Mouse (Mus musculus) forebrain, postnatal 0 days (tissue): Measurements from ENCODE around the gene Foxred1. TPM values are rescaled to one million over a fixed set of nuclear protein-coding genes. Genes with fewer than 3 reads are reported as not detected.

Experiments used
- ATAC-seq: fragments of 200-750 bp; cut with Nextera tagmentation; 2 replicates; pipeline ENCODE4 v1.8.0; 2017; ENCODE audit warnings: mild to moderate bottlenecking, moderate library complexity
- DNase-seq: peaks from one replicate; pipeline ENCODE4 v3.0.0-alpha.2; 2015
- H3K27ac ChIP-seq: fragments of 300-500 bp; sonication (generic); 2 replicates; pipeline ENCODE4 v1.5.1; 2014; ENCODE audit warnings: low read depth, mild to moderate bottlenecking, antibody characterized with exemption, low read length, moderate library complexity, mixed read lengths
- H3K27me3 ChIP-seq: fragments of 300-500 bp; sonication (generic); 2 replicates; pipeline ENCODE4 v1.6.1; 2014; ENCODE audit warnings: mild to moderate bottlenecking, low read length, mixed read lengths; ENCODE audit not compliant: insufficient read depth
- H3K36me3 ChIP-seq: fragments of 300-500 bp; sonication (generic); 2 replicates; pipeline ENCODE4 v1.6.1; 2014; ENCODE audit warnings: mild to moderate bottlenecking, moderate library complexity; ENCODE audit not compliant: insufficient read depth
- H3K4me1 ChIP-seq: fragments of 300-500 bp; sonication (generic); 2 replicates; pipeline ENCODE4 v1.6.1; 2014; ENCODE audit warnings: antibody characterized with exemption; ENCODE audit not compliant: insufficient read depth
- H3K4me2 ChIP-seq: fragments of 300-500 bp; sonication (generic); 2 replicates; pipeline ENCODE4 v1.6.1; 2014; ENCODE audit warnings: low read depth, mild to moderate bottlenecking, moderate library complexity
- H3K4me3 ChIP-seq: fragments of 300-500 bp; sonication (generic); 2 replicates; pipeline ENCODE4 v1.5.1; 2014; ENCODE audit warnings: low read depth, low read length, mixed read lengths
- H3K9ac ChIP-seq: fragments of 300-500 bp; sonication (generic); 2 replicates; pipeline ENCODE4 v1.6.1; 2014; ENCODE audit warnings: mild to moderate bottlenecking
- H3K9me3 ChIP-seq: fragments of 300-500 bp; sonication (generic); 2 replicates; pipeline ENCODE4 v1.6.1; 2016; ENCODE audit warnings: low read length
- CTCF ChIP-seq: sonication (generic); IDR thresholded peaks from 2 replicates; pipeline ENCODE4 v1.5.1; 2016; ENCODE audit warnings: antibody characterized with exemption, control low read depth, low read depth
- WGBS: fragments of 180-500 bp; shearing (Covaris S2); extraction: QIAGEN DNeasy Blood & Tissue Kit; methylation state at CpG from one replicate; pipeline ENCODE4 v1.1.7; 2014; 5-methylcytosine and 5-hydroxymethylcytosine counted together
- polyA plus RNA-seq: library from polyadenylated mRNA; unstranded; fragments of >200 nt; fragmentation: Nextera tagmentation; extraction: Ambion mirVana; gene quantifications from 2 replicates; pipeline ENCODE4 v1.2.1, GENCODE M21; 2015
- total RNA-seq: library from RNA; depleted of rRNA; stranded (reverse); fragments of >200 nt; gene quantifications from 2 replicates; pipeline ENCODE4 v1.2.3, GENCODE M21; 2014

The Foxred1 gene
- total and polyA plus RNA-seq, 2 experiments from 2014 or later, result 40.8 to 42.3 TPM

DNA sequence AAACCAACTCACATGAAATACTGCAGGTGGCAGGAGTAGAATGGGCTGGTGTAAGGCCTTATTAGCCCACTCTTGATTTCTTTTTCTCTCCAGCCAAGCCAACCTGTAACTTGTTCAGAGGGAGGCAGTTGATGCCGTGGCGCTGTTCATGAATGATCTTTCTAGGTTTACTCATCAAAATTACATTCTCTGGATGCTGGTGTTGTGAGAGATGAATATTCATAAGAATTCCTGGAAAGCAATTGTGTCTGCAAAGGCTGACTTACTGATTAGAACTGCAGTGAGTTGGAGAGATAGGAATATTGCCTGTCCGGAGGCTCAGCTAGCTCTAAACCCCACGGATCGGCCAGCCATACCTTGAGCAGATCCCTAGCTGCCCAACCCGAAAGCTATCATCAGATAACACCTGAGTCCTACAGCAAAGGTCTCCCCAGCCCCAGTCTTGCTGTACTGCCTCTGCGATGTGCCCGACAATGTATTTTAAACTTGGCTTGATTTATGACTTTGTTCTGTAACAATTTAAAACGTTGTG lies 10.3 kb downstream of the Foxred1 start:
- Histone ChIP-seq H3K27ac (no peak overlapping the region), H3K4me3 (no peak overlapping the region), H3K9me3 (no peaks in the 10 kb centered on the region), H3K4me2 (peak overlapping the region; percentile 93), H3K4me1 (peaks cover 9% of the 10 kb centered on the region), H3K27me3 (no peaks in the 10 kb centered on the region), H3K9ac (no peak overlapping the region), H3K36me3 (peaks cover 13% of the 10 kb centered on the region)
- DNase-seq, result peak; percentile 10
- no peak for TF ChIP-seq CTCF
- 60% methylated on average over 9 of the region's 9 CpGs for WGBS
- ATAC-seq, result peak; percentile 14; the same call in 1 of the 2 replicates

GRCm38 (mm10) chr9:35199772-35200471 lies 10.9 kb downstream of the Foxred1 start, which contains the start of the genes Srpr and Tirap:
TSS of gene Srpr (plus strand) at chr9:35200175.
TSS of gene Tirap (minus strand) at chr9:35200291.
- ATAC-seq, result peak; percentile 94
- Histone ChIP-seq H3K4me3 (peak within 1 kb of the TSS; percentile 50), H3K27ac (no peak within 1 kb of the TSS), H3K4me1 (peaks cover 9% of the 10 kb centered on the region), H3K9ac (peak within 1 kb of the TSS; percentile 53), H3K36me3 (peaks cover 6% of the 10 kb centered on the region; the same call in 1 of the 2 replicates), H3K4me2 (peak within 1 kb of the TSS; percentile 93), H3K27me3 (no peaks in the 10 kb centered on the region), H3K9me3 (no peaks in the 10 kb centered on the region)
- TF ChIP-seq CTCF, result peak; percentile 81
- 3% methylated on average over 44 of the region's 44 CpGs for WGBS
- DNase-seq, result peak; percentile 67

DNA sequence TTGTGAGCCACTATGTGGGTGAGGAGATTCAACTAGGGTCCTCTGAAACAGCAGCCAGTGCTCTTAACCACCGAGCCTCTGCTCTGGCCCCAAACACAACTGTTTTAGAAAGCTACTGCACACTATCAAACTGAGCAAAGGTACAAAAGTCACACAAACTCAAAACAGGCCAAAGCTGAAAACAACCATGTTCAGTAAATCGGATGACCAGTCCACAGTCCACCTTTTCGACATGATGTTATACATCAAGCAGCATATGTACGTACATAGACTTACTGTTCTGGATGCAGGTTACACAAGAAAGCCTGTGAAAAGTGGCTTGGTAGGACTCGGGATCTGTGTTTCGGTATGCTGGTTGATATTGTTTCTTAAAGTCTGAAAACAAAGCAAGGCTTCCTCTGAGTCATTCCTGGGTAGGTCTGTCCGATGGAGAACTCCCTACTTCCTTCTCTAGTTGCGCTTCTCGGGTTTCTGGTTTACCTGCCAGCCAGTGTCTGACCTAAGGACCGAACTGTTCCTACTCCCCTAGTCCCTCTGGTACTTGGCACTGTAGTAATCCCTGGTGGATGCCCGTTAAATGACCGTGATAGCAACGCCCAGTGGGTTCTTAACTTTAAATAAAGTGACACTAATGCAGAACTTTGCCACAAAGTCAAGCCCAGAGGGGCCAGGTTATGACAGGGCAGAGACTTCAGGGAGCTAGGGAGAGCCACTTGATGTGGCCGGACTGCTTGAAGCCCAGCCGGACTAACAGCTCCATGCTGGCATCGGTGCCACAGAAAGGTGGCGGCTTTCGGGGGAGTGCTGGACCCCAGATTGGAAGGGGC lies 11.7 kb downstream of the Foxred1 start:
- Histone ChIP-seq H3K36me3 (no peaks in the 10 kb centered on the region), H3K27me3 (no peaks in the 10 kb centered on the region), H3K9ac (peak overlapping the region; percentile 53), H3K4me2 (peak overlapping the region; percentile 93), H3K27ac (no peak overlapping the region), H3K9me3 (no peaks in the 10 kb centered on the region), H3K4me1 (peaks cover 9% of the 10 kb centered on the region), H3K4me3 (peak overlapping the region; percentile 50)
- DNase-seq (peak; percentile 10), ATAC-seq (peak; percentile 50)
- no peak for TF ChIP-seq CTCF
- WGBS, result 25% methylated on average over 18 of the region's 18 CpGs

DNA sequence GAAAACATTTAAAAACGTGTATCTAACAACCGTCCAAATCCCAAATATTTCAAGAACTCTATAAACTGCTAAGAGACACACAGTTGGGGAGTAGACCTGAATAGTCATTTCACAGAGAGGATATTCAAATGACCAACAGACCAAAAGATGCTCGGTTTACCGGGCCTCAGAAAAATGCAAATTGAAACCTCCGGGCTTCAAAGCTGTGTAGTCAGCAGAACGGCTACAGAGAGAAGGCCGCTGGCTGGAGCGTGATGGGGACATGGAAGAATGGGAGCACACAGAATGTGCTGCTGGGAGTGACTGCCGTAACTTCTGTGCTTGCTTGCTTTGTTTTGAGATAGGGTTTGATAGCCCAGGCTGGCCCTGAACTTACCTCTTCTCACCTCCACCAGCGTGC lies 12.5 kb downstream of the Foxred1 start:
- TF ChIP-seq CTCF, result no peak
- H3K4me1 ChIP-seq, result peaks cover 9% of the 10 kb centered on the region
- no peak for ATAC-seq
- H3K9ac ChIP-seq, result no peak overlapping the region
- no peak overlapping the region for H3K4me3 ChIP-seq
- H3K27ac ChIP-seq, result no peak overlapping the region
- WGBS, result 76% methylated on average over 10 of the region's 10 CpGs
- no peak overlapping the region for H3K4me2 ChIP-seq
- no peaks in the 10 kb centered on the region for H3K27me3 ChIP-seq
- no peaks in the 10 kb centered on the region for H3K9me3 ChIP-seq
- DNase-seq, result no peak
- H3K36me3 ChIP-seq, result no peaks in the 10 kb centered on the region

- H3K36me3 ChIP-seq, result no peaks in the 10 kb centered on the region
- DNase-seq (no peak), ATAC-seq (no peak)
- no peak overlapping the region for H3K4me2 ChIP-seq
- H3K4me3 ChIP-seq, result no peak overlapping the region
- H3K9ac ChIP-seq, result no peak overlapping the region
- peaks cover 9% of the 10 kb centered on the region for H3K4me1 ChIP-seq
- no peak overlapping the region for H3K27ac ChIP-seq
- WGBS, result 90% methylated on average over 3 of the region's 3 CpGs
- no peaks in the 10 kb centered on the region for H3K27me3 ChIP-seq
- TF ChIP-seq CTCF, result no peak
- H3K9me3 ChIP-seq, result no peaks in the 10 kb centered on the region
Measured at GRCm38 (mm10) chr9:35197625-35198024, 13.2 kb downstream of the Foxred1 start.

GRCm38 (mm10) chr9:35194048-35194447 lies 16.8 kb downstream of the Foxred1 start:
- no peaks in the 10 kb centered on the region for H3K36me3 ChIP-seq
- H3K9ac ChIP-seq, result no peak overlapping the region
- H3K9me3 ChIP-seq, result no peaks in the 10 kb centered on the region
- no peak overlapping the region for H3K4me2 ChIP-seq
- H3K27me3 ChIP-seq, result no peaks in the 10 kb centered on the region
- DNase-seq (no peak), ATAC-seq (no peak)
- WGBS, result 97% methylated on average over 3 of the region's 3 CpGs
- TF ChIP-seq CTCF, result no peak
- no peaks in the 10 kb centered on the region for H3K4me1 ChIP-seq
- no peak overlapping the region for H3K4me3 ChIP-seq
- no peak overlapping the region for H3K27ac ChIP-seq
